Mouse (Mus musculus): ENCODE data around the gene Pfdn4.

DNA sequence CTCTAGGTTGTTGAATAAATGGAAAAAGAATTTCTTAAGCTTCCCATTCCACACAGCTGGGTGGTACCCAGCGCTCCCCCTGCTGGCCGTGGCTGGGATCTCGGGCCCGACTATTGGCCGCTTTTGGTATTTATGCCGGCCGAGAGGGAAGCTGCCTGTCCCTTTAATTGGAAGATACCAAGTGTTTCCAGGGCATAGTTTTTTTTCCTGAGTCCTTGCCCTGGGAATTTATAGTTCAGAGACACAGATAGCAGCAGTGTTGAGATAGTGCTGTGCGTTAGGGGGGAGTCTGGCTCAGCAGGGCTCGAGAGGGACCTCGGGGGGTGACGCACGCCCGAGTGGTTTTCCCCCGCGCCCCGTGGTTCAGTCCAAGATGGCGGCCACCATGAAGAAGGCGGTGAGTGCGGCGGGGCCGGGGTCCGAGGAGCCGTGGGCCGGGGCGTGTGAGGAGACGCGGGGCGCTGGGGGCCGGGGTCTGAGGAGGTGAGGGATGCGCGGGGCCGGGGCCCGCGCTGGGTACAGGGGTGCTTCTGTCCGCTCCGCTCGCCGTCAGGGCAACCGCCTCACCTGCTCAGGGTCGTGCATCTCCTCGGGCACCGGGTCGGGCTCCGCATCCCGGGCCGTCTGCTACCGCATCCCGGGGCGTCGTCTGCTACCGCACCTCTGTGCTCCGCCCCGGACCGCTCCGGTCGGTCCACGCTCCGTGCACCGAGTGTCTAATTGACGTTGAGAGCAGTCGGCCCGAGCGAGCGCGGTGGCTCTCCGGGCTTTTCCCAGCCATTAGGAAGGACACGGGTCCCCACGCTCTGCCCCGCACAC is 15.1 kb downstream of the Pfdn4 start:
- TF ChIP-seq CTCF (IDR thresholded peaks at IDR 0.05; ENCODE audit: low read depth) (peak; percentile 97), EP300 (optimal IDR thresholded peaks at IDR 0.05) (peak; percentile 88)
